In the genomic region with DNA sequence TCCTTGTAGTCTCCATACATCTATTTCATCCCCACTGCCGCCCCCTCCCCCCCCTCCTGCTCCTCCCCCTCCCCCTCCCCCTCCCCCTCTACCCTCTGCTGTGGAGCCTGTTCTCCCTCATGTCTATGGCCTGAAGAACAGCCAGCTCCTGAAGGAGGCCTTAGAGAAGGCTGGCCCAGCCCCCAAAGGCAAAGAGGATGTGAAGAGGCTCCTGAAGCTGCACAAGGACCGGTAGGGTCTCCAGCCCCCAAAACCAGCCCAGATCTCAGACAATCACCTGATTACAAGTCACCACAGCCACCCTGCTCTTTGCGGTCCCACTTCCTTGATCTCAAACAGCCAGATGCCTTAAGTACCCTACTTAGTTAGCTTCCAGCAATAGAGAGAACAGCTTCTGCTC, we compare ENCODE assay signal across 18 mouse cellular contexts. TPM values are rescaled to one million over a fixed set of nuclear protein-coding genes. Genes with fewer than 3 reads are reported as not detected.
DNase-seq lines count a peak whose midpoint lies in the region; ATAC-seq and TF ChIP-seq lines count a peak whose summit lies in the region.
"Had no signal": no experiment of that assay in that cellular context is flagged by ENCODE, and none has a peak within 500 bp of the region (broad histone marks: within the 10 kb centered on the region; RNA-seq: fewer than 3 reads in every experiment).

No protein-coding gene starts in this region.

- WGBS in hindbrain, embryonic 13.5 days = 81% methylated on average over 3 of the region's 3 CpGs
- WGBS in hindbrain, embryonic 11.5 days = 100% methylated on average over 3 of the region's 3 CpGs
- WGBS in limb, embryonic 12.5 days = 93% methylated on average over 3 of the region's 3 CpGs

- H3K36me3 ChIP-seq in hindbrain, embryonic 13.5 days = peaks cover 31% of the 10 kb centered on the region
- H3K36me3 ChIP-seq in hindbrain, embryonic 11.5 days (ENCODE audit: control insufficient read depth, insufficient read depth, low read length) = peaks cover 9% of the 10 kb centered on the region; the same call in 1 of the 2 replicates
- H3K36me3 ChIP-seq in CH12.LX (replicated peaks in 1 of 2; ENCODE audit: control insufficient read depth in 1 of 2, insufficient read depth in 1 of 2, low read length in 1 of 2) (peaks cover 18 to 57% of the 10 kb centered on the region in 2 experiments), ES-Bruce4 (ENCODE audit: control insufficient read depth, insufficient read depth, low read length, poor library complexity, severe bottlenecking) (peaks cover 25% of the 10 kb centered on the region)
- peaks cover 51% of the 10 kb centered on the region for H3K36me3 ChIP-seq in limb, embryonic 12.5 days

- H3K9ac ChIP-seq in hindbrain, embryonic 13.5 days = no peak overlapping the region
- no peak overlapping the region for H3K9ac ChIP-seq in hindbrain, embryonic 11.5 days (ENCODE audit: low read depth, low read length)
- H3K9ac ChIP-seq in CH12.LX (ENCODE audit: insufficient read depth, low read depth) (0 out of 2 replicates have a peak overlapping the region, but pooled peaks have one; percentile 91), ES-Bruce4 (ENCODE audit: low read depth, poor library complexity, severe bottlenecking) (peak overlapping the region; percentile 66)
- H3K9ac ChIP-seq in limb, embryonic 12.5 days (replicated peaks) = no peak overlapping the region

- no peak for TF ChIP-seq RAD21 in CH12.LX (IDR thresholded peaks at IDR 0.05; ENCODE audit: low read depth, low read length)

- in situ Hi-C loops in CH12.LX (cut with MboI; ENCODE audit: low pct_ligation_motif_present, low pct_unique_long_range_greater_than_20kb, low sequenced_read_pairs) = no loop called here

- peak overlapping the region; percentile 95; the same call in 1 of the 2 replicates for H3K4me2 ChIP-seq in hindbrain, embryonic 13.5 days
- no peak overlapping the region for H3K4me2 ChIP-seq in hindbrain, embryonic 11.5 days (replicated peaks; ENCODE audit: low read depth, low read length)
- peak overlapping the region; percentile 31; the same call in 1 of the 2 replicates for H3K4me2 ChIP-seq in CH12.LX (ENCODE audit: insufficient read depth, low read depth, poor library complexity, severe bottlenecking)
- peak overlapping the region; percentile 58; the same call in 1 of the 2 replicates for H3K4me2 ChIP-seq in limb, embryonic 12.5 days

- H3K27ac ChIP-seq in hindbrain, embryonic 13.5 days = no peak overlapping the region
- H3K27ac ChIP-seq in hindbrain, embryonic 11.5 days (ENCODE audit: low read depth, low read length) = no peak overlapping the region
- H3K27ac ChIP-seq in CH12.LX (ENCODE audit: insufficient read depth, low read depth) = no peak overlapping the region
- H3K27ac ChIP-seq in ES-Bruce4 (ENCODE audit: insufficient read depth, low read length) = peak overlapping the region; percentile 48
- no peak overlapping the region; the same call in 1 of the 2 replicates for H3K27ac ChIP-seq in limb, embryonic 12.5 days

- dilution Hi-C loops in CH12.LX (cut with MboI; ENCODE audit: extremely low pct_ligation_motif_present, extremely low pct_unique_long_range_greater_than_20kb, low sequenced_read_pairs) = no loop called here

- no peaks in the 10 kb centered on the region for H3K9me3 ChIP-seq in hindbrain, embryonic 13.5 days
- no peaks in the 10 kb centered on the region for H3K9me3 ChIP-seq in hindbrain, embryonic 11.5 days (ENCODE audit: control insufficient read depth, low read length)
- no peaks in the 10 kb centered on the region for H3K9me3 ChIP-seq in CH12.LX (replicated peaks; ENCODE audit: low read length)
- H3K9me3 ChIP-seq in ES-Bruce4 (replicated peaks; ENCODE audit: control insufficient read depth, insufficient read depth, low read length, poor library complexity, severe bottlenecking) = no peaks in the 10 kb centered on the region
- H3K9me3 ChIP-seq in limb, embryonic 12.5 days = no peaks in the 10 kb centered on the region

- peaks cover 33% of the 10 kb centered on the region for H3K4me1 ChIP-seq in hindbrain, embryonic 13.5 days (replicated peaks)
- H3K4me1 ChIP-seq in hindbrain, embryonic 11.5 days (replicated peaks; ENCODE audit: control insufficient read depth, insufficient read depth, low read length) = no peaks in the 10 kb centered on the region; the same call in 1 of the 2 replicates
- H3K4me1 ChIP-seq in CH12.LX (ENCODE audit: control insufficient read depth in 1 of 2, insufficient read depth in 2 of 2) (peaks cover 13 to 64% of the 10 kb centered on the region in 2 experiments), ES-Bruce4 (ENCODE audit: control insufficient read depth, insufficient read depth, low read length) (peaks cover 4% of the 10 kb centered on the region)
- H3K4me1 ChIP-seq in limb, embryonic 12.5 days (replicated peaks) = peaks cover 15% of the 10 kb centered on the region

- TF ChIP-seq EP300 in CH12.LX (IDR thresholded peaks at IDR 0.05; ENCODE audit: low read length) (no peak), ES-Bruce4 (IDR thresholded peaks at IDR 0.05; ENCODE audit: insufficient read depth, low read depth, low read length) (no peak)

- no peak for ATAC-seq in hindbrain, embryonic 13.5 days (ENCODE audit: low FRiP score)
- ATAC-seq in hindbrain, embryonic 11.5 days (ENCODE audit: low FRiP score) = no peak
- no peak for ATAC-seq in limb, embryonic 12.5 days (ENCODE audit: insufficient number of reproducible peaks, insufficient read depth, low FRiP score, low TSS enrichment, low read depth)

- no peaks in the 10 kb centered on the region for H3K27me3 ChIP-seq in hindbrain, embryonic 13.5 days
- H3K27me3 ChIP-seq in hindbrain, embryonic 11.5 days (ENCODE audit: control insufficient read depth, insufficient read depth, low read length) = no peaks in the 10 kb centered on the region
- H3K27me3 ChIP-seq in CH12.LX (replicated peaks) (no peaks in the 10 kb centered on the region), ES-Bruce4 (ENCODE audit: control insufficient read depth, insufficient read depth, low read length, poor library complexity, severe bottlenecking) (no peaks in the 10 kb centered on the region)
- no peaks in the 10 kb centered on the region for H3K27me3 ChIP-seq in limb, embryonic 12.5 days

- no peak for DNase-seq in hindbrain, embryonic 11.5 days (ENCODE audit: low spot score)
- DNase-seq in CH12.LX (ENCODE audit: extremely low read depth) (no peak), MN1 (ENCODE audit: low spot score) (no peak)
- DNase-seq in spleen, adult 12 weeks (ENCODE audit: low spot score) = no peak
- DNase-seq: cerebellum, adult 8-10 months; kidney, adult 2 months; retina, postnatal 1 day had no signal

- peaks cover 31% of the 10 kb centered on the region for H3K79me2 ChIP-seq in CH12.LX (replicated peaks; ENCODE audit: control insufficient read depth, extremely low read depth, insufficient read depth, poor library complexity, severe bottlenecking)

- H3K4me3 ChIP-seq in hindbrain, embryonic 13.5 days = no peak overlapping the region
- no peak overlapping the region for H3K4me3 ChIP-seq in hindbrain, embryonic 11.5 days (ENCODE audit: low read depth, low read length)
- H3K4me3 ChIP-seq in CH12.LX (replicated peaks in 1 of 3; ENCODE audit: low read depth in 2 of 3, low read length in 2 of 3, poor library complexity in 1 of 3) (no peak overlapping the region), ES-Bruce4 (ENCODE audit: low read depth, low read length) (peak overlapping the region; percentile 53)
- H3K4me3 ChIP-seq in limb, embryonic 12.5 days (replicated peaks) = no peak overlapping the region

- TF ChIP-seq CTCF in CH12.LX (conservative IDR thresholded peaks at IDR 0.05 in 1 of 2, IDR thresholded peaks at IDR 0.05 in 1 of 2; ENCODE audit: low read depth in 2 of 2, low read length in 2 of 2) = no peak
- TF ChIP-seq CTCF in ES-Bruce4 (IDR thresholded peaks at IDR 0.05; ENCODE audit: low read depth, low read length) = no peak

- TF ChIP-seq POLR2A in CH12.LX (IDR thresholded peaks at IDR 0.05; ENCODE audit: low read depth, low read length) = no peak
- no peak for TF ChIP-seq POLR2A in ES-Bruce4 (IDR thresholded peaks at IDR 0.05; ENCODE audit: insufficient read depth, low read length)

RNA-seq across cellular contexts. Expression of gene Snrpa, which starts 1.1 kb away (rescaled TPM):
- polyA plus RNA-seq in hindbrain, embryonic 13.5 days (2015; fragmentation: Nextera tagmentation; extraction: Ambion mirVana) = 208 and 211 TPM in 2 replicates
- 333 and 349 TPM in 2 replicates for polyA plus RNA-seq in hindbrain, embryonic 11.5 days (2014; fragmentation: Nextera tagmentation; extraction: Ambion mirVana)
- 123 and 130 TPM in 2 replicates for total RNA-seq in CH12.LX (2012; rRNA removed)
- total RNA-seq in CH12.LX (2014; rRNA removed) = 67.1 and 74.4 TPM in 2 replicates
- 196 and 233 TPM in 2 replicates for polyA plus RNA-seq in CH12.LX (2012; ENCODE audit: insufficient read length, low read depth)
- polyA plus RNA-seq in ES-Bruce4 (2011; ENCODE audit: insufficient read depth, insufficient read length, low read depth, missing spikeins) = 228 and 239 TPM in 2 replicates
- 294 and 321 TPM in 2 replicates for polyA plus RNA-seq in limb, embryonic 12.5 days (2016; fragmentation: Nextera tagmentation; extraction: Ambion mirVana)

RNA-seq across cellular contexts. Expression of gene BC024978, which starts 1.6 kb away (rescaled TPM):
- polyA plus RNA-seq in hindbrain, embryonic 13.5 days (2015; fragmentation: Nextera tagmentation; extraction: Ambion mirVana) = 3.5 and 4.5 TPM in 2 replicates
- 3.4 and 4.1 TPM in 2 replicates for polyA plus RNA-seq in hindbrain, embryonic 11.5 days (2014; fragmentation: Nextera tagmentation; extraction: Ambion mirVana)
- total RNA-seq in CH12.LX (2012; rRNA removed) (1.6 and 1.9 TPM in 2 replicates), CH12.LX (2014; rRNA removed) (0.90 and 1.7 TPM in 2 replicates)
- polyA plus RNA-seq in CH12.LX (2012; ENCODE audit: insufficient read length, low read depth) (5.7 and 9.4 TPM in 2 replicates), ES-Bruce4 (2011; ENCODE audit: insufficient read depth, insufficient read length, low read depth, missing spikeins) (10.9 and 12.6 TPM in 2 replicates)
- polyA plus RNA-seq in limb, embryonic 12.5 days (2016; fragmentation: Nextera tagmentation; extraction: Ambion mirVana) = 4.0 and 4.1 TPM in 2 replicates

RNA-seq across cellular contexts. Expression of gene Mia, which starts 16.2 kb away (rescaled TPM):
- 10.8 and 11.3 TPM in 2 replicates for polyA plus RNA-seq in hindbrain, embryonic 13.5 days (2015; fragmentation: Nextera tagmentation; extraction: Ambion mirVana)
- 3.4 and 3.7 TPM in 2 replicates for polyA plus RNA-seq in hindbrain, embryonic 11.5 days (2014; fragmentation: Nextera tagmentation; extraction: Ambion mirVana)
- total RNA-seq in CH12.LX (2012; rRNA removed) (1.1 and 1.8 TPM in 2 replicates), CH12.LX (2014; rRNA removed) (0.44 and 0.47 TPM in 2 replicates)
- polyA plus RNA-seq in CH12.LX (2012; ENCODE audit: insufficient read length, low read depth) (2.0 and 2.1 TPM in 2 replicates), ES-Bruce4 (2011; ENCODE audit: insufficient read depth, insufficient read length, low read depth, missing spikeins) (1.0 and 3.1 TPM in 2 replicates)
- 23.8 and 42.8 TPM in 2 replicates for polyA plus RNA-seq in limb, embryonic 12.5 days (2016; fragmentation: Nextera tagmentation; extraction: Ambion mirVana)
- total RNA-seq: liver, adult 2 months; megakaryocyte-erythroid progenitor cell, adult 5-6 weeks had no signal

RNA-seq across cellular contexts. Expression of gene Gm21983, which starts 16.2 kb away (rescaled TPM):
- polyA plus RNA-seq in hindbrain, embryonic 13.5 days (2015; fragmentation: Nextera tagmentation; extraction: Ambion mirVana) = 1.2 TPM in 1 of 2 replicates, not detected in the other
- 0.39 TPM in 1 of 2 replicates, not detected in the other for polyA plus RNA-seq in hindbrain, embryonic 11.5 days (2014; fragmentation: Nextera tagmentation; extraction: Ambion mirVana)
- 0.13 TPM in 1 of 2 replicates, not detected in the other for total RNA-seq in CH12.LX (2012; rRNA removed)
- total RNA-seq in CH12.LX (2014; rRNA removed) = not detected in 2 replicates
- 0.81 TPM in 1 of 2 replicates, not detected in the other for polyA plus RNA-seq in CH12.LX (2012; ENCODE audit: insufficient read length, low read depth)
- polyA plus RNA-seq in ES-Bruce4 (2011; ENCODE audit: insufficient read depth, insufficient read length, low read depth, missing spikeins) = not detected in 2 replicates
- 0.61 and 1.5 TPM in 2 replicates for polyA plus RNA-seq in limb, embryonic 12.5 days (2016; fragmentation: Nextera tagmentation; extraction: Ambion mirVana)
- total RNA-seq: adrenal gland, postnatal 4 days; heart, adult 8-10 months; layer of hippocampus, postnatal 14 days; megakaryocyte-erythroid progenitor cell, adult 5-6 weeks had no signal
- polyA plus RNA-seq: embryonic facial prominence, embryonic 14.5 days; kidney, adult 2 months; liver, adult 2 months; neural tube, embryonic 11.5 days; stomach, embryonic 14.5 days had no signal

RNA-seq across cellular contexts. Expression of gene Rab4b, which starts 18.4 kb away (rescaled TPM):
- 119 and 123 TPM in 2 replicates for polyA plus RNA-seq in hindbrain, embryonic 13.5 days (2015; fragmentation: Nextera tagmentation; extraction: Ambion mirVana)
- 68.9 and 75.4 TPM in 2 replicates for polyA plus RNA-seq in hindbrain, embryonic 11.5 days (2014; fragmentation: Nextera tagmentation; extraction: Ambion mirVana)
- total RNA-seq in CH12.LX (2012; rRNA removed) = 31.2 and 39.4 TPM in 2 replicates
- total RNA-seq in CH12.LX (2014; rRNA removed) = 22.6 and 26.2 TPM in 2 replicates
- polyA plus RNA-seq in CH12.LX (2012; ENCODE audit: insufficient read length, low read depth) = 69.6 and 85.5 TPM in 2 replicates
- polyA plus RNA-seq in ES-Bruce4 (2011; ENCODE audit: insufficient read depth, insufficient read length, low read depth, missing spikeins) = 35.8 and 39.3 TPM in 2 replicates
- 59.8 and 60.0 TPM in 2 replicates for polyA plus RNA-seq in limb, embryonic 12.5 days (2016; fragmentation: Nextera tagmentation; extraction: Ambion mirVana)

Comparison
In these comparisons a context has a peak if more than half of its experiments do, and no peak if none do; other contexts are left out.
1. H3K9ac ChIP-seq: peak in CH12.LX (single experiment) and ES-Bruce4 (single experiment); none in hindbrain, embryonic 13.5 days (single experiment), hindbrain, embryonic 11.5 days (single experiment) and limb, embryonic 12.5 days (single experiment).